Mouse (Mus musculus): ENCODE results near the gene Abl2.

- TF ChIP-seq CTCF (IDR thresholded peaks at IDR 0.05; ENCODE audit: borderline replicate concordance, insufficient read depth, low read length): no peak
- no peak for TF ChIP-seq POLR2A (IDR thresholded peaks at IDR 0.05; ENCODE audit: low read depth, low read length)
Measured at GRCm38 (mm10) chr1:156639455-156639854, 80.9 kb downstream of the Abl2 start.

Data from embryonic fibroblast, embryonic 13.5 days (primary cell).